Mouse (Mus musculus) liver, postnatal 0 days (tissue): ENCODE measurements at regions not wholly inside any gene's neighbourhood (a gene's known extent, or its start where the extent isn't known, plus 50 kb on each side); places are given as distances from the start of the nearest gene placed in this dataset.

Experiments
- CTCF ChIP-seq: sonication (generic); IDR thresholded peaks from 2 replicates; pipeline ENCODE4 v1.5.1; 2016; ENCODE audit warnings: antibody characterized with exemption, low read depth
- EP300 ChIP-seq: IDR thresholded peaks from 2 replicates; pipeline ENCODE4 v1.6.1; 2016; ENCODE audit warnings: antibody characterized with exemption, low read depth, mild to moderate bottlenecking

- no peak for TF ChIP-seq CTCF
- no peak for TF ChIP-seq EP300
Observed at GRCm38 (mm10) chr7:37246156-37246555, 527.3 kb downstream of the Zfp536 start.
